Mouse (Mus musculus): Measurements from ENCODE around the gene Stk10.

Gene Stk10

GRCm38 (mm10) chr11:32524122-32524920, 8.8 kb upstream of the Stk10 start:
- no peak for DNase-seq (ENCODE audit: low spot score in 2 of 2)

GRCm38 (mm10) chr11:32527006-32527405, 6.1 kb upstream of the Stk10 start:
- DNase-seq (ENCODE audit: low spot score in 2 of 2), result no peak

GRCm38 (mm10) chr11:32530151-32530550, 3.0 kb upstream of the Stk10 start:
- no peak for DNase-seq (ENCODE audit: low spot score in 2 of 2)

GRCm38 (mm10) chr11:32531871-32532764, 987 bp upstream of the Stk10 start, which contains the start of gene Efcab9:
Gene Efcab9, minus strand, starts transcription at chr11:32532081.
- DNase-seq (ENCODE audit: low spot score in 2 of 2), result no peak

- peak; percentile 38 to 54 for DNase-seq (ENCODE audit: low spot score in 2 of 2)
Measured at GRCm38 (mm10) chr11:32533482-32534261, 567 bp downstream of the Stk10 start.

- no peak for DNase-seq (ENCODE audit: low spot score in 2 of 2)
Measured at GRCm38 (mm10) chr11:32534453-32535075, 1.5 kb downstream of the Stk10 start.

- DNase-seq (ENCODE audit: low spot score in 2 of 2), result no peak
Measured at GRCm38 (mm10) chr11:32535646-32536045, 2.5 kb downstream of the Stk10 start.

- no peak for DNase-seq (ENCODE audit: low spot score in 2 of 2)
Measured at GRCm38 (mm10) chr11:32536954-32537353, 3.8 kb downstream of the Stk10 start.

GRCm38 (mm10) chr11:32538435-32538834, 5.3 kb downstream of the Stk10 start:
- DNase-seq (ENCODE audit: low spot score in 2 of 2), result no peak

GRCm38 (mm10) chr11:32538846-32539245, 5.7 kb downstream of the Stk10 start:
- DNase-seq (ENCODE audit: low spot score in 2 of 2), result no peak

- DNase-seq (ENCODE audit: low spot score in 2 of 2), result no peak
Measured at GRCm38 (mm10) chr11:32539717-32540116, 6.6 kb downstream of the Stk10 start.

GRCm38 (mm10) chr11:32540463-32540862, 7.4 kb downstream of the Stk10 start:
- no peak for DNase-seq (ENCODE audit: low spot score in 2 of 2)

- DNase-seq (ENCODE audit: low spot score in 2 of 2), result no peak
Measured at GRCm38 (mm10) chr11:32542181-32542580, 9.1 kb downstream of the Stk10 start.

- DNase-seq (ENCODE audit: low spot score in 2 of 2), result no peak
Measured at GRCm38 (mm10) chr11:32542687-32543411, 9.7 kb downstream of the Stk10 start.

GRCm38 (mm10) chr11:32544041-32544440, 10.9 kb downstream of the Stk10 start:
- no peak for DNase-seq (ENCODE audit: low spot score in 2 of 2)

GRCm38 (mm10) chr11:32544497-32544896, 11.4 kb downstream of the Stk10 start:
- DNase-seq (ENCODE audit: low spot score in 2 of 2), result no peak

GRCm38 (mm10) chr11:32545605-32546004, 12.5 kb downstream of the Stk10 start:
- DNase-seq (ENCODE audit: low spot score in 2 of 2), result peak in 1 of 2 experiments; percentile 31

- no peak for DNase-seq (ENCODE audit: low spot score in 2 of 2)
Measured at GRCm38 (mm10) chr11:32546483-32546882, 13.4 kb downstream of the Stk10 start.

- no peak for DNase-seq (ENCODE audit: low spot score in 2 of 2)
Measured at GRCm38 (mm10) chr11:32547391-32547947, 14.4 kb downstream of the Stk10 start.

GRCm38 (mm10) chr11:32548240-32548639, 15.1 kb downstream of the Stk10 start:
- DNase-seq (ENCODE audit: low spot score in 2 of 2), result no peak
